Mouse (Mus musculus) liver, embryonic 14.5 days (tissue): ENCODE data around the gene Clec2d. TPM values are rescaled to one million over a fixed set of nuclear protein-coding genes. Genes with fewer than 3 reads are reported as not detected.

ENCODE experiments used
- ATAC-seq: fragments of 200-750 bp; cut with Nextera tagmentation; 2 replicates; pipeline ENCODE4 v1.8.0; 2017; ENCODE audit warnings: moderate number of reproducible peaks, mild to moderate bottlenecking, moderate library complexity; ENCODE audit not compliant: insufficient read depth
- DNase-seq, 3 experiments: peaks; one replicate each; pipeline ENCODE4 v3.0.0-alpha.2; 2012 to 2013; ENCODE audit warnings: low read depth in 3 of 3, low spot score in 3 of 3
- H3K27ac ChIP-seq: fragments of 300-500 bp; sonication (generic); 2 replicates; pipeline ENCODE4 v1.5.1; 2014; ENCODE audit warnings: moderate library complexity, mild to moderate bottlenecking, control low read depth, inconsistent platforms
- H3K27me3 ChIP-seq: fragments of 300-500 bp; sonication (generic); 2 replicates; pipeline ENCODE4 v1.6.1; 2014; ENCODE audit warnings: mild to moderate bottlenecking, low read length, moderate library complexity; ENCODE audit not compliant: control insufficient read depth, insufficient read depth
- H3K36me3 ChIP-seq: fragments of 300-500 bp; sonication (generic); replicated peaks from 2 replicates; pipeline ENCODE4 v1.6.1; 2014; ENCODE audit warnings: low read depth; ENCODE audit not compliant: control insufficient read depth, insufficient read depth
- H3K4me1 ChIP-seq, 2 experiments: fragments of 200-500 bp in 1 of 2; fragments of 300-500 bp in 1 of 2; sonication (generic) in 1 of 2; replicated peaks; 2 replicates each; pipeline ENCODE4 v1.6.1; 2012 to 2014; ENCODE audit warnings: antibody characterized with exemption in 1 of 2, inconsistent platforms in 1 of 2, low read length in 1 of 2; ENCODE audit not compliant: control insufficient read depth in 2 of 2, insufficient read depth in 2 of 2
- H3K4me2 ChIP-seq: fragments of 300-500 bp; sonication (generic); 2 replicates; pipeline ENCODE4 v1.6.1; 2014; ENCODE audit warnings: low read depth, mild to moderate bottlenecking, control low read depth, moderate library complexity
- H3K4me3 ChIP-seq, 2 experiments: fragments of 200-500 bp in 1 of 2; fragments of 300-500 bp in 1 of 2; sonication (generic) in 1 of 2; 2 replicates each; pipeline ENCODE4 v1.5.1; 2012 to 2014; ENCODE audit warnings: low read depth in 2 of 2, low read length in 2 of 2, mild to moderate bottlenecking in 2 of 2, control low read depth in 1 of 2, inconsistent platforms in 1 of 2, moderate library complexity in 1 of 2; ENCODE audit not compliant: insufficient read depth in 1 of 2
- H3K9ac ChIP-seq: fragments of 300-500 bp; sonication (generic); replicated peaks from 2 replicates; pipeline ENCODE4 v1.6.1; 2014; ENCODE audit warnings: mild to moderate bottlenecking, control low read depth, moderate library complexity
- H3K9me3 ChIP-seq: fragments of 300-500 bp; sonication (generic); 2 replicates; pipeline ENCODE4 v1.6.1; 2016; ENCODE audit warnings: low read length, mixed read lengths; ENCODE audit not compliant: control insufficient read depth
- CTCF ChIP-seq: IDR thresholded peaks from 2 replicates; pipeline ENCODE4 v1.5.1; 2016; ENCODE audit warnings: antibody characterized with exemption, low read depth, control low read depth
- EP300 ChIP-seq: IDR thresholded peaks from 2 replicates; pipeline ENCODE4 v1.6.1; 2016; ENCODE audit warnings: antibody characterized with exemption, low read depth
- WGBS: fragments of 180-500 bp; shearing (Covaris S2); extraction: QIAGEN DNeasy Blood & Tissue Kit; methylation state at CpG from one replicate; pipeline ENCODE4 v1.1.7; 2014; ENCODE audit not compliant: insufficient replicate concordance; 5-methylcytosine and 5-hydroxymethylcytosine counted together
- polyA plus RNA-seq, 2 experiments: library from polyadenylated mRNA; depleted of rRNA in 1 of 2; stranded (reverse) in 1 of 2; unstranded in 1 of 2; fragments of >200 nt; fragmentation: Nextera tagmentation in 1 of 2; extraction: Ambion mirVana in 1 of 2; gene quantifications; 2 replicates each; pipeline versions ENCODE4 v1.2.1 to v1.2.3; 2012 to 2014

Clec2d gene
- polyA plus RNA-seq, 2 experiments, result 0.22 to 6.6 TPM

DNA sequence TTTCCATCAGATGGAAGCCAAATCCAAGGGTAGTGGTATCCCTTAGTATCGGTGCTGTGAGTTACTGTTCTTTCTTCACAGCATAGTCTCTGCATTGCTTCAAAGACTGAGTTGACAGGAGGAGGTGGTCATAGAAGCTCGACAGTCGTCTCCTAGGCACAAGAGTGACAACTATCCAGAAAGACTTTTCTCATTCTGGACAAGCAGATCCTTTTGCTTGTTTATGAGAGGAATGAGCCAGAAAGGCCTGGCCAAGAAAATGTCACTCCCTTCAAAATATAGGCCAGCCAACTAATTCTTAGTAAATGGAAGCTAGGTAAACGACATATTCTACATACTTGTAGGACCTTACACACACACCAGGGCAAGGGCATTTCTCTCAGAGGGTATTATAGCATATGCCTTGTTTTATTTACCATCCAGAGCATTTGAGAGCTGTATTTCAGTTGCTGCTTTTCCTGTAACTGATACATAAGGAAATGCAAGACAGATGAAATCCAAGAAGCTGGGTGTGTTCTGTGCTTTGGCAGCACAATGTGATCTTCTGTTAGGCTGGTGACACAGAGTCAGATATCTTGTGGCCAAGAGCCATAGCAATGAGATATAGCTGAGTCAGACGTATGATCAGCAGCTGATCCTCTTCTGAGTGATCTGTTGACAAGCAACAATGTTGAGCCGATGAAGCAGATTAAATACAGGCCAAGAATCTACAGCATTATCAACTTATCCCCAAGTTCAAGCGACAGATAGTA lies 35.6 kb downstream of the Clec2d start:
- H3K27me3 ChIP-seq, result no peaks in the 10 kb centered on the region
- H3K36me3 ChIP-seq, result no peaks in the 10 kb centered on the region
- no peak overlapping the region for H3K4me2 ChIP-seq
- ATAC-seq (peak; percentile 39; the same call in 1 of the 2 replicates), DNase-seq (no peak)
- WGBS, result 52% methylated on average over 7 of the region's 7 CpGs
- no peak overlapping the region for H3K9ac ChIP-seq
- no peaks in the 10 kb centered on the region for H3K9me3 ChIP-seq
- no peak overlapping the region for H3K27ac ChIP-seq
- peaks cover 10 to 22% of the 10 kb centered on the region in 2 experiments for H3K4me1 ChIP-seq
- no peak overlapping the region for H3K4me3 ChIP-seq
- TF ChIP-seq CTCF (no peak), EP300 (no peak)

- H3K27ac ChIP-seq, result no peak overlapping the region
- WGBS, result 65% methylated on average over 3 of the region's 3 CpGs
- H3K36me3 ChIP-seq, result no peaks in the 10 kb centered on the region
- no peaks in the 10 kb centered on the region for H3K27me3 ChIP-seq
- ATAC-seq, result no peak
- peaks cover 10 to 22% of the 10 kb centered on the region in 2 experiments for H3K4me1 ChIP-seq
- no peak for DNase-seq
- H3K4me3 ChIP-seq, result no peak overlapping the region
- H3K9me3 ChIP-seq, result no peaks in the 10 kb centered on the region
- H3K9ac ChIP-seq, result no peak overlapping the region
- TF ChIP-seq EP300 (no peak), CTCF (no peak)
- no peak overlapping the region for H3K4me2 ChIP-seq
These were observed 36.4 kb downstream of the Clec2d start for GRCm38 (mm10) chr6:129216721-129217230.

- Histone ChIP-seq H3K4me1 (peaks cover 12 to 30% of the 10 kb centered on the region in 2 experiments), H3K4me3 (no peak overlapping the region), H3K9ac (no peak overlapping the region), H3K27me3 (no peaks in the 10 kb centered on the region), H3K27ac (no peak overlapping the region), H3K4me2 (no peak overlapping the region), H3K36me3 (no peaks in the 10 kb centered on the region), H3K9me3 (no peaks in the 10 kb centered on the region)
- TF ChIP-seq CTCF (no peak), EP300 (no peak)
- DNase-seq (no peak), ATAC-seq (no peak)
- WGBS, result 73% methylated on average over 5 of the region's 5 CpGs
These were observed 37.8 kb downstream of the Clec2d start for GRCm38 (mm10) chr6:129218191-129218696.

GRCm38 (mm10) chr6:129219897-129220517 lies 39.6 kb downstream of the Clec2d start:
- peaks cover 12 to 33% of the 10 kb centered on the region in 2 experiments for H3K4me1 ChIP-seq
- no peak overlapping the region for H3K4me3 ChIP-seq
- no peaks in the 10 kb centered on the region for H3K27me3 ChIP-seq
- WGBS, result 51% methylated on average over 3 of the region's 3 CpGs
- DNase-seq (no peak), ATAC-seq (peak; percentile 73)
- H3K9ac ChIP-seq, result no peak overlapping the region
- H3K27ac ChIP-seq, result peak overlapping the region; percentile 21; the same call in 1 of the 2 replicates
- H3K4me2 ChIP-seq, result peak overlapping the region; percentile 41
- H3K36me3 ChIP-seq, result no peaks in the 10 kb centered on the region
- H3K9me3 ChIP-seq, result no peaks in the 10 kb centered on the region
- peak; percentile 70 for TF ChIP-seq EP300
- TF ChIP-seq CTCF, result no peak

- no peaks in the 10 kb centered on the region for H3K27me3 ChIP-seq
- H3K9me3 ChIP-seq, result no peaks in the 10 kb centered on the region
- TF ChIP-seq EP300 (peak; percentile 43), CTCF (no peak)
- peaks cover 12 to 30% of the 10 kb centered on the region in 2 experiments for H3K4me1 ChIP-seq
- no peak overlapping the region for H3K4me2 ChIP-seq
- WGBS, result 27% methylated on average over 1 of the region's 1 CpGs
- DNase-seq, result no peak
- H3K4me3 ChIP-seq, result no peak overlapping the region
- peak; percentile 38; the same call in 1 of the 2 replicates for ATAC-seq
- no peak overlapping the region for H3K27ac ChIP-seq
- no peaks in the 10 kb centered on the region for H3K36me3 ChIP-seq
- no peak overlapping the region for H3K9ac ChIP-seq
These were observed 40.6 kb downstream of the Clec2d start for GRCm38 (mm10) chr6:129221053-129221452.
